Mouse (Mus musculus): ENCODE results near the gene Vill.

- no peak for TF ChIP-seq CTCF (IDR thresholded peaks at IDR 0.05; ENCODE audit: control insufficient read depth, insufficient read depth, insufficient replicate concordance, low read depth, low read length)
- TF ChIP-seq POLR2A (IDR thresholded peaks at IDR 0.05; ENCODE audit: control insufficient read depth, low read depth, low read length): no peak
Observed at GRCm38 (mm10) chr9:119083966-119084365, 31.4 kb downstream of the Vill start.
